Comparison of ENCODE assay signal across 7 mouse cellular contexts in genomic region chr4:137867675-137868257, GRCm38 (mm10). TPM values are rescaled to one million over a fixed set of nuclear protein-coding genes. Genes with fewer than 3 reads are reported as not detected.
DNase-seq lines count a peak whose midpoint lies in the region; ATAC-seq and TF ChIP-seq lines count a peak whose summit lies in the region.

No protein-coding gene starts in this region.

- no peaks in the 10 kb centered on the region for H3K27me3 ChIP-seq in MEL (ENCODE audit: control insufficient read depth in 1 of 2, insufficient read depth in 2 of 2, low read length in 2 of 2)
- H3K27me3 ChIP-seq in liver, embryonic 13.5 days, result peaks cover 49% of the 10 kb centered on the region
- no peaks in the 10 kb centered on the region for H3K27me3 ChIP-seq in stomach, embryonic 16.5 days (ENCODE audit: control insufficient read depth, insufficient read depth, low read length)

- no peak overlapping the region for H3K9ac ChIP-seq in MEL (ENCODE audit: control insufficient read depth, low read depth, low read length, poor library complexity, severe bottlenecking)
- no peak overlapping the region for H3K9ac ChIP-seq in liver, embryonic 13.5 days
- peak overlapping the region; percentile 23; the same call in 1 of the 2 replicates for H3K9ac ChIP-seq in stomach, embryonic 16.5 days (ENCODE audit: low read length)

- no peak for DNase-seq in MEL (ENCODE audit: low read depth, low spot score)
- DNase-seq in adrenal gland, postnatal 25 days, result peak; percentile 58
- DNase-seq in heart, postnatal 4 days, result peak; percentile 38
- DNase-seq in liver, embryonic 13.5 days, result no peak
- no peak for DNase-seq in right cerebral cortex, adult 18-20 months
- DNase-seq in layer of hippocampus, adult 18-20 months (ENCODE audit: low spot score in 2 of 2), result no peak

- no peak for TF ChIP-seq POLR2A in MEL (IDR thresholded peaks at IDR 0.05; ENCODE audit: control insufficient read depth in 1 of 2, insufficient read depth in 1 of 2, low read depth in 1 of 2, low read length in 2 of 2, poor library complexity in 1 of 2)

- WGBS in liver, embryonic 13.5 days (ENCODE audit: insufficient replicate concordance), result 50% methylated on average over 13 of the region's 13 CpGs
- WGBS in stomach, embryonic 16.5 days, result 38% methylated on average over 13 of the region's 13 CpGs

- H3K79me2 ChIP-seq in MEL (ENCODE audit: control insufficient read depth, insufficient read depth, low read length, poor library complexity), result no peaks in the 10 kb centered on the region

- no peaks in the 10 kb centered on the region for H3K9me3 ChIP-seq in MEL (replicated peaks; ENCODE audit: insufficient read depth, low read length)
- H3K9me3 ChIP-seq in liver, embryonic 13.5 days (replicated peaks), result no peaks in the 10 kb centered on the region
- no peaks in the 10 kb centered on the region for H3K9me3 ChIP-seq in stomach, embryonic 16.5 days (replicated peaks; ENCODE audit: control insufficient read depth, low read length)

- H3K4me3 ChIP-seq in MEL (ENCODE audit: control insufficient read depth in 1 of 2, insufficient read depth in 1 of 2, low read depth in 2 of 2, low read length in 2 of 2), result no peak overlapping the region
- no peak overlapping the region for H3K4me3 ChIP-seq in liver, embryonic 13.5 days (replicated peaks)
- H3K4me3 ChIP-seq in stomach, embryonic 16.5 days (replicated peaks; ENCODE audit: low read length), result no peak overlapping the region

- H3K36me3 ChIP-seq in MEL (ENCODE audit: control insufficient read depth in 1 of 2, insufficient read depth in 2 of 2, low read length in 2 of 2), result peaks cover 0 to 4% of the 10 kb centered on the region in 2 experiments; a peak in 2 of 4 replicates
- no peaks in the 10 kb centered on the region for H3K36me3 ChIP-seq in liver, embryonic 13.5 days
- H3K36me3 ChIP-seq in stomach, embryonic 16.5 days (ENCODE audit: control insufficient read depth, insufficient read depth, low read length), result no peaks in the 10 kb centered on the region

- peak in 2 of 3 experiments; percentile 28 to 51; a peak in 3 of 6 replicates for TF ChIP-seq CTCF in MEL (IDR thresholded peaks at IDR 0.05 in 2 of 3, conservative IDR thresholded peaks at IDR 0.05 in 1 of 3; ENCODE audit: control insufficient read depth in 1 of 3, insufficient read depth in 1 of 3, low read depth in 2 of 3, low read length in 3 of 3, poor library complexity in 1 of 3, severe bottlenecking in 1 of 3)

- no peak for TF ChIP-seq EP300 in MEL (IDR thresholded peaks at IDR 0.05; ENCODE audit: low read depth in 1 of 2, low read length in 2 of 2)

- ATAC-seq in liver, embryonic 13.5 days (ENCODE audit: low read depth), result peak; percentile 39; the same call in 1 of the 2 replicates
- ATAC-seq in stomach, embryonic 16.5 days (ENCODE audit: insufficient read depth, low FRiP score), result peak; percentile 53

- H3K4me1 ChIP-seq in MEL (ENCODE audit: control insufficient read depth in 1 of 2, insufficient read depth in 2 of 2, low read length in 2 of 2), result peaks cover 0 to 30% of the 10 kb centered on the region in 2 experiments; a peak in 3 of 4 replicates
- H3K4me1 ChIP-seq in liver, embryonic 13.5 days (replicated peaks), result peaks cover 87% of the 10 kb centered on the region
- peaks cover 76% of the 10 kb centered on the region for H3K4me1 ChIP-seq in stomach, embryonic 16.5 days (ENCODE audit: control insufficient read depth, insufficient read depth, low read length)

- peak overlapping the region; percentile 10; the same call in 1 of the 2 replicates for H3K4me2 ChIP-seq in liver, embryonic 13.5 days
- H3K4me2 ChIP-seq in stomach, embryonic 16.5 days (ENCODE audit: low read depth, low read length), result 0 out of 2 replicates have a peak overlapping the region, but pooled peaks have one; percentile 20

- TF ChIP-seq RAD21 in MEL (IDR thresholded peaks at IDR 0.05; ENCODE audit: low read depth, low read length), result no peak

- no peak overlapping the region for H3K27ac ChIP-seq in MEL (ENCODE audit: control insufficient read depth, low read depth, low read length)
- H3K27ac ChIP-seq in liver, embryonic 13.5 days, result peak overlapping the region; percentile 50; the same call in 1 of the 2 replicates
- peak overlapping the region; percentile 38 for H3K27ac ChIP-seq in stomach, embryonic 16.5 days (ENCODE audit: low read length)

TF ChIP-seq in MEL, 35 proteins besides CTCF, POLR2A, EP300 and RAD21:
- TF ChIP-seq HCFC1 (IDR thresholded peaks at IDR 0.05; ENCODE audit: low read depth, low read length), result no peak
- TF ChIP-seq RCOR1 (IDR thresholded peaks at IDR 0.05; ENCODE audit: low read depth, low read length), result no peak
- no peak for TF ChIP-seq MEF2A (IDR thresholded peaks at IDR 0.05; ENCODE audit: extremely low read depth, insufficient replicate concordance, low read depth, low read length, poor library complexity, severe bottlenecking)
- no peak for TF ChIP-seq KAT2A (conservative IDR thresholded peaks at IDR 0.05; ENCODE audit: low read depth, low read length)
- no peak for TF ChIP-seq NELFE (IDR thresholded peaks at IDR 0.05; ENCODE audit: low read depth, low read length)
- no peak for TF ChIP-seq TBP (IDR thresholded peaks at IDR 0.05; ENCODE audit: low read depth, low read length)
- TF ChIP-seq BHLHE40 (IDR thresholded peaks at IDR 0.05; ENCODE audit: borderline replicate concordance, low read depth, low read length), result no peak
- no peak for TF ChIP-seq UBTF (IDR thresholded peaks at IDR 0.05; ENCODE audit: borderline replicate concordance, insufficient read depth, low read depth, low read length)
- no peak for TF ChIP-seq MYC (IDR thresholded peaks at IDR 0.05; ENCODE audit: low read depth, low read length)
- no peak for TF ChIP-seq E2F4 (IDR thresholded peaks at IDR 0.05; ENCODE audit: borderline replicate concordance, low read depth, low read length)

RNA-seq across cellular contexts. Expression of gene Ece1, which starts 5.7 kb away (rescaled TPM):
- 20.5 and 43.8 TPM in 2 replicates for total RNA-seq in MEL (2012; rRNA removed)
- 10 to 100 TPM in 1 of 2 experiments, not detected in 1; 25.3 TPM for polyA plus RNA-seq in MEL (2012; ENCODE audit: insufficient read depth in 1 of 2, insufficient read length in 2 of 2, low read depth in 1 of 2, low replicate concordance in 2 of 2, missing spikeins in 1 of 2)
- 264 and 285 TPM in 2 replicates for total RNA-seq in adrenal gland, postnatal 25 days (2021)
- total RNA-seq in heart, postnatal 4 days (2021), result 100 to 1,000 TPM; 119 to 133 TPM
- polyA plus RNA-seq in liver, embryonic 13.5 days (2015; fragmentation: Nextera tagmentation; extraction: Ambion mirVana), result 12.3 and 14.2 TPM in 2 replicates
- polyA plus RNA-seq in stomach, embryonic 16.5 days (2015; fragmentation: Nextera tagmentation; extraction: Ambion mirVana), result 48.6 and 59.9 TPM in 2 replicates
- 10 to 100 TPM; 48.8 to 53.8 TPM for total RNA-seq in layer of hippocampus, adult 18-20 months (2021)

Comparison
In these comparisons a context has a peak if more than half of its experiments do, and no peak if none do; other contexts are left out.
1. DNase-seq: peak in adrenal gland, postnatal 25 days (single experiment) and heart, postnatal 4 days (single experiment); none in MEL (single experiment), liver, embryonic 13.5 days (single experiment), right cerebral cortex, adult 18-20 months (single experiment) and layer of hippocampus, adult 18-20 months (0 of 2).